Mouse (Mus musculus) neural tube, embryonic 11.5 days (tissue): ENCODE results near the gene Mfap1b. TPM values are rescaled to one million over a fixed set of nuclear protein-coding genes. Genes with fewer than 3 reads are reported as not detected.
"Not testable (repeated sequence)": the region's sequence is repeated elsewhere in the genome, so short reads cannot be mapped to it uniquely, and the experiment has no call there.

Experiments used
- ATAC-seq: fragments of 200-750 bp; cut with Nextera tagmentation; 2 replicates; pipeline ENCODE4 v1.8.0; 2017; ENCODE audit warnings: moderate number of reproducible peaks, mild to moderate bottlenecking, moderate TSS enrichment, moderate library complexity; ENCODE audit not compliant: insufficient read depth, low FRiP score, low TSS enrichment
- DNase-seq: peaks from one replicate; pipeline ENCODE4 v3.0.0-alpha.2; 2015; ENCODE audit warnings: low spot score
- H3K27ac ChIP-seq: fragments of 300-500 bp; sonication (generic); 2 replicates; pipeline ENCODE4 v1.5.1; 2014; ENCODE audit warnings: low read depth, mild to moderate bottlenecking, low read length
- H3K27me3 ChIP-seq: fragments of 300-500 bp; sonication (generic); 2 replicates; pipeline ENCODE4 v1.6.1; 2014; ENCODE audit warnings: mild to moderate bottlenecking, low read length, mixed read lengths; ENCODE audit not compliant: control insufficient read depth, insufficient read depth
- H3K36me3 ChIP-seq: fragments of 300-500 bp; sonication (generic); 2 replicates; pipeline ENCODE4 v1.6.1; 2014; ENCODE audit warnings: mild to moderate bottlenecking, low read length, moderate library complexity, mixed read lengths; ENCODE audit not compliant: control insufficient read depth, insufficient read depth
- H3K4me1 ChIP-seq: fragments of 300-500 bp; sonication (generic); 2 replicates; pipeline ENCODE4 v1.6.1; 2014; ENCODE audit warnings: low read length, mixed read lengths; ENCODE audit not compliant: control insufficient read depth, insufficient read depth
- H3K4me2 ChIP-seq: fragments of 300-500 bp; sonication (generic); 2 replicates; pipeline ENCODE4 v1.6.1; 2014; ENCODE audit warnings: low read depth, mild to moderate bottlenecking, moderate library complexity
- H3K4me3 ChIP-seq: fragments of 300-500 bp; sonication (generic); 2 replicates; pipeline ENCODE4 v1.5.1; 2014; ENCODE audit warnings: low read depth, low read length
- H3K9ac ChIP-seq: fragments of 300-500 bp; sonication (generic); 2 replicates; pipeline ENCODE4 v1.6.1; 2014; ENCODE audit warnings: mild to moderate bottlenecking, low read length
- H3K9me3 ChIP-seq: fragments of 300-500 bp; sonication (generic); 2 replicates; pipeline ENCODE4 v1.6.1; 2016; ENCODE audit warnings: low read length; ENCODE audit not compliant: control insufficient read depth
- WGBS: fragments of 180-500 bp; shearing (Covaris S2); extraction: QIAGEN DNeasy Blood & Tissue Kit; methylation state at CpG from one replicate; pipeline ENCODE4 v1.1.7; 2014; 5-methylcytosine and 5-hydroxymethylcytosine counted together
- polyA plus RNA-seq: library from polyadenylated mRNA; unstranded; fragments of >200 nt; fragmentation: Nextera tagmentation; extraction: Ambion mirVana; gene quantifications from 2 replicates; pipeline ENCODE4 v1.2.1, GENCODE M21; 2014

Gene Mfap1b
- polyA plus RNA-seq, 1 experiment from 2014 or later, result 71.8 TPM

DNA sequence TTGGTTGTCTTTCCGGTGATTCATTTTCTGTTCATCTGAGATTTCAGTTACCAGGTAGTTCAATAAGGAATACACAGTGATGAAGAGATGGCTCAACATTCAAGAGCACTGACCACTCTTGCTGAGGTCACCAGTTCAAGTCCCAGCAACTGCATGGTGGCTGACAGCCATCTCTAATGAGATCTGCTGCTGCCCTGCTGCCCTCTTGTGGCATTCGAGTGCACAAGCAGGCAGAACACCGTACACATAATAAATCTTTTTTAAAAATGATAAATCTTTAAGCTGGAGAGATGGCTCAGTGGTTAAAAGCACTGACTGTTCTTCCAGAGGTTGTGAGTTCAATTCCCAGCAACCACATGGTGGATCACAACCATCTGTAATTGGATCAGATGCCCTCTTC lies 6.6 kb upstream of the Mfap1b start:
- no peaks in the 10 kb centered on the region for H3K27me3 ChIP-seq
- WGBS, result 61% methylated on average over 3 of the region's 3 CpGs
- H3K9me3 ChIP-seq, result no peaks in the 10 kb centered on the region
- H3K4me2 ChIP-seq, result no peak overlapping the region
- H3K4me3 ChIP-seq, result no peak overlapping the region
- H3K4me1 ChIP-seq, result no peaks in the 10 kb centered on the region
- no peak for ATAC-seq
- no peak overlapping the region for H3K27ac ChIP-seq
- no peaks in the 10 kb centered on the region for H3K36me3 ChIP-seq
- H3K9ac ChIP-seq, result no peak overlapping the region
- DNase-seq, result no peak

DNA sequence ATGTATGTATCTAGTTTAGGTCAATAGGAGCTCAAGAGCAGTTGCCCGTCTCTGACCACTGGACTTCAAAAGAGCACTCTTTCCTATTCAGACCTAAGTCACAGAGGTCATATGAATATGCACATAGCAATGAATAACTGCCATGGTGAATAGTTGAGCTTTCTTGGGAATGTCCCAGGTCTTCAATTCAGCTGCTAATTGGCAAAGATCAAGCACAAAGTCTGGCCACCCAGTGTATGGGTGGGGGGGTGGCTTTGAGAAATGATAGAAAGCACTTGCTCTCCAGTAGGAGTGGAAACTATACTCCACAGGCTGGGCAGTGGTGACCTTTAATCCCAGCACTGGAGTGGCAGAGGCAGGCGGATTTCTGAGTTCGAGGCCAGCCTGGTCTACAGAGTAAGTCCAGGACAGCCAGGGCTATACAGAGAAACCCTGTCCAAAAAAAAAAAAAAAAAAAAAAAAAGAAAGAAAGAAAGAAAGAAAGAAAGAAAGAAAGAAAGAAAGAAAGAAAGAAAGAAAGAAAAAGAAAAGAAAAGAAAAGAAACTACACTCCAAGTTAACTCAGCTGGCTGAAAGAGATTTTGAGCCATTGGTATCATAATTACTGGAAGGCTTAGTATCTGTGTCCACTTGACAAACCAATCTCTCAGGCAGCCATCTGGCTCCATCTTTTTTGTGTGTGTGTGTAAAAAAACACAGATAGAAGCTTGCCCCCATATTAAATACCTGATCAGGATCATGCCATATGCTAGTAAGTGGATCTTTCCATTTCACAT lies 3.8 kb upstream of the Mfap1b start:
- no peak overlapping the region for H3K4me3 ChIP-seq
- no peaks in the 10 kb centered on the region for H3K9me3 ChIP-seq
- DNase-seq (no peak), ATAC-seq (no peak)
- H3K27me3 ChIP-seq, result no peaks in the 10 kb centered on the region
- no peak overlapping the region for H3K27ac ChIP-seq
- H3K9ac ChIP-seq, result no peak overlapping the region
- no peaks in the 10 kb centered on the region for H3K4me1 ChIP-seq
- H3K36me3 ChIP-seq, result no peaks in the 10 kb centered on the region
- WGBS, result 82% methylated on average over 3 of the region's 3 CpGs
- H3K4me2 ChIP-seq, result no peak overlapping the region

DNA sequence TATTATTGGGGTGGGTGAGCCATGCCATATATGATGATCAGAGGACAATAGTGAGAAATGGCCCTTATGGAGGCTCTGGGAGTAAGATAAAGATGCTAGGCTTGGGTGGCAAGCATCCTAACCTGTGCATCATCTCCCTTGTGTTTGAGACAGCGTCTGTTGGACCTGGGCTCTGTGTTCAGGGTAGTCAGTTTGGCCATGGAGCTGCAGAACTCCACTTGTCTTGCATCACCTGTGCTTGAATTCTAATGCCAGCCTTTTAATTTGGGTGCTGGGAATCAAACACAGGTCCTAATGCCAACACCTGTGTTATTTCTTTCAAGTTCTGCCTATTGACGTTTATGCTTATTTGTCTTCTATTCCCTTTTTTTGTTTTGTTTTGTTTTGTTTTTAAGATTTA lies 1.4 kb upstream of the Mfap1b start:
- 100% methylated on average over 2 of the region's 2 CpGs for WGBS
- not testable (repeated sequence) for H3K36me3 ChIP-seq, H3K9me3 ChIP-seq, DNase-seq, H3K4me2 ChIP-seq, H3K4me3 ChIP-seq, H3K27me3 ChIP-seq, H3K9ac ChIP-seq, H3K4me1 ChIP-seq, ATAC-seq, H3K27ac ChIP-seq

- no peak for DNase-seq
- H3K4me1 ChIP-seq, result no peaks in the 10 kb centered on the region
- 37% methylated on average over 8 of the region's 8 CpGs for WGBS
- H3K9me3 ChIP-seq, result no peaks in the 10 kb centered on the region
- 0 out of 2 replicates have a peak overlapping the region, but pooled peaks have one; percentile 23 for H3K9ac ChIP-seq
- peak overlapping the region; percentile 56 for H3K4me3 ChIP-seq
- no peak for ATAC-seq
- no peaks in the 10 kb centered on the region for H3K27me3 ChIP-seq
- no peak overlapping the region for H3K27ac ChIP-seq
- no peaks in the 10 kb centered on the region for H3K36me3 ChIP-seq
- H3K4me2 ChIP-seq, result peak overlapping the region; percentile 31
Measured at GRCm38 (mm10) chr2:121474180-121474535, 291 bp upstream of the Mfap1b start.

DNA sequence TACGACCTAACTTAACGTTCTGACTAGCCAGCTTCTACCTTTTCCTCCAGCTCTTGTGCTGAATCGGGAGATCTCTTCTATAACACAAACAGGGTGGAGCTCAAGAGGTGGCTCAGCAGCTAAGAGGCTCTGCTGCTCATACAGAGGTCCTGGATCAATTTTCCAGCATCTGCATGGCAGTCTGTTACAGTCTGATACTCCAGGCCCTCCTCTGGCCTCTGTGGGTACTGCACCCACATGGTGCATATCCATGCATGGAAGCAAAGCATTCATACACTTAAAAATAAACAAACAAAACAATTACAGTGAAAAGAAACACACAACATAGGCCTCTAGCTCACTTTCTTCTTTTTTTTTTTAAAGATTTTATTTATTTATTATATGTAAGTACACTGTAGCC lies 1.1 kb downstream of the Mfap1b start:
- H3K9me3 ChIP-seq, H3K4me3 ChIP-seq: not testable (repeated sequence)

GRCm38 (mm10) chr2:121468982-121469381 lies 4.9 kb downstream of the Mfap1b start:
- WGBS, result no CpG with 5 or more reads among the region's 6 CpGs
- H3K36me3 ChIP-seq, ATAC-seq, H3K4me1 ChIP-seq, H3K27ac ChIP-seq, DNase-seq, H3K9ac ChIP-seq, H3K9me3 ChIP-seq, H3K4me2 ChIP-seq, H3K4me3 ChIP-seq, H3K27me3 ChIP-seq: not testable (repeated sequence)

More for the DNA sequence above, 1.1 kb downstream of the Mfap1b start:
- WGBS, result 90% methylated on average over 3 of the region's 3 CpGs
- not testable (repeated sequence) for H3K4me2 ChIP-seq, H3K27me3 ChIP-seq, H3K4me1 ChIP-seq, ATAC-seq, H3K36me3 ChIP-seq, H3K27ac ChIP-seq, H3K9ac ChIP-seq, DNase-seq

DNA sequence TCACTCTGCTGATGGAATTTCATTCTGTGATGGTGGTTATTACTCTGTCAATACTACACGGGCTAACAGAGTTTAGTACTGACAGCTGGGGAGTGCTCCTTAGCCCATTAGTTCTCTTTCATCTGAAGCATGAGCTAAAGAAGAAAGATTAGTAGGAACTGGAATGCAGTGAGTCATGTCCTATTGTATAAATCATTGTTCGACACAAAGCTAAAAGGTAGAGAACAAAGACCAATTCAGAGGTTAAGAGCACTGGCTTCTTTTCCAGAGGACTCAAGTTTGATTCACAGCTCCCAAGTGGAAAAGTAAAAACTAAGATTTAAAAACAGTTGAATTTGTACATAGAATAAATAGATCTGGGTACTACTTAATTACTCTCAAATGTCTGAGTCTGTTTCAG lies 13.8 kb downstream of the Mfap1b start:
- Histone ChIP-seq H3K9me3 (no peaks in the 10 kb centered on the region), H3K4me3 (no peak overlapping the region), H3K36me3 (peaks cover 3% of the 10 kb centered on the region; the same call in 1 of the 2 replicates), H3K4me2 (no peak overlapping the region), H3K9ac (no peak overlapping the region), H3K27me3 (no peaks in the 10 kb centered on the region), H3K4me1 (peaks cover 5% of the 10 kb centered on the region; the same call in 1 of the 2 replicates), H3K27ac (no peak overlapping the region)
- WGBS, result 63% methylated on average over 2 of the region's 2 CpGs
- ATAC-seq (no peak), DNase-seq (no peak)

DNA sequence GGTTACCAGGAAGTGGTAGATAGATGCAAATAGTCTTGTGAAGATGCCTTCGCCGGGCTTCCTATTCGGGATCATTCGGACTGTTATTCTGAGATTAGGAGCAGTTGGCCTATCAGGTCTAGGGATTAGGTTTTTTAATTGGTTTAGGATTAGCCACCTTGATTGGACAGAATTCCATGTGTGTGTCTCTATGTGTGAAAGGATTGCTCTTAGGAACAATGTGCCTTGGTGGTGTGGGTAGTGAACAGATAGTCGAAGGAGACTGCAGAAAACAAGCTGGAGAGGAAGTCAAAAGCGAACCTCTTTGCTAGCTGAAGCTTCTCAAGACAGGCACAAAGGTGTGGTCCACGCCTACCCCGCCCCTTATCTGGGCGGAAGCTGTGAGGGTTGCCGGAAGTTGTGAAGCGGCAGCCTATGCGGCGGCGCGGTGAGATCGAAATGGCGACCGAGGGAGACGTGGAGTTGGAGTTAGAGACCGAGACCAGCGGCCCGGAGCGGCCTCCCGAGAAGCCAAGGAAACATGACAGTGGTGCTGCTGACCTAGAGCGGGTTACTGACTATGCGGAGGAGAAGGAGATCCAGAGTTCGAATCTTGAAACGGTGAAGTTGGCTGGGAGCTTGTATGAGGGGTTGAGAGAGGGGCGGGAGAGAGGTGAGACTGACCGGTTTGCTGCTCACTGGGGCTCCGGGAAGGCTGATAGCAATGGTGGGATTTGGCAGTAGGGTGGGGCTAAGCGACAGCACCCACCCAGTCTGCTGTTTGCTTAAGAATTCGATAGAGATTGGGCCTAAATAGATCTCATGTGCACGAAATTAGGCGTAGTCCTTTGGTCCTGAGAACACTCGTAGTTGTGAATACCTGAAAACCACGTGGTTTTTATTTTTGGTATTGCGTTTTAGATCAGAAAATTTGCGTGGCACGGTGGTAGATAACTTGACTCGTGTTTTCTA lies 16.9 kb downstream of the Mfap1b start, which contains the start of gene Serinc4:
Serinc4 (minus strand) TSS at position 90 of the 951 bp plus-strand sequence.
- Histone ChIP-seq H3K4me3 (peak within 1 kb of the TSS; percentile 81), H3K27me3 (no peaks in the 10 kb centered on the region), H3K4me1 (peaks cover 5% of the 10 kb centered on the region; the same call in 1 of the 2 replicates), H3K27ac (peak within 1 kb of the TSS; percentile 53; the same call in 1 of the 2 replicates), H3K9me3 (no peaks in the 10 kb centered on the region), H3K4me2 (peak within 1 kb of the TSS; percentile 76), H3K36me3 (peaks cover 6% of the 10 kb centered on the region; the same call in 1 of the 2 replicates), H3K9ac (peak within 1 kb of the TSS; percentile 78)
- ATAC-seq, result peak; percentile 80
- WGBS, result 5% methylated on average over 41 of the region's 41 CpGs
- peak; percentile 89 for DNase-seq
